Mouse (Mus musculus) erythroblast, embryonic 14.5 days (primary cell): ENCODE results near the gene Rnasek.

Source experiments
- GATA1 ChIP-seq: IDR thresholded peaks from 2 replicates; pipeline ENCODE4 v1.6.1; 2012; ENCODE audit warnings: low read length, inconsistent platforms, mixed read lengths
- TAL1 ChIP-seq: IDR thresholded peaks from 3 replicates; pipeline ENCODE4 v1.6.1; 2012; ENCODE audit warnings: low read length, inconsistent platforms, mixed read lengths

GRCm38 (mm10) chr11:70220731-70221602 is 18.7 kb downstream of the Rnasek start, which contains the start of gene Slc16a13:
- TF ChIP-seq TAL1 = no peak
- no peak for TF ChIP-seq GATA1
